Mouse (Mus musculus) heart, embryonic 11.5 days (tissue): ENCODE results near the gene Fbxo11. TPM values are rescaled to one million over a fixed set of nuclear protein-coding genes. Genes with fewer than 3 reads are reported as not detected.
"Not testable (repeated sequence)": the region's sequence is repeated elsewhere in the genome, so short reads cannot be mapped to it uniquely, and the experiment has no call there.

Source experiments
- ATAC-seq: fragments of 200-750 bp; cut with Nextera tagmentation; replicated peaks from 2 replicates; pipeline ENCODE4 v1.8.0; 2017; ENCODE audit warnings: moderate library complexity; ENCODE audit not compliant: insufficient number of reproducible peaks, low FRiP score, low TSS enrichment
- H3K27ac ChIP-seq: fragments of 300-500 bp; sonication (generic); 2 replicates; pipeline ENCODE4 v1.5.1; 2014; ENCODE audit warnings: mild to moderate bottlenecking, low read depth, low read length
- H3K27me3 ChIP-seq: fragments of 300-500 bp; sonication (generic); 2 replicates; pipeline ENCODE4 v1.6.1; 2014; ENCODE audit warnings: mild to moderate bottlenecking, low read length, mixed read lengths; ENCODE audit not compliant: control insufficient read depth, insufficient read depth
- H3K36me3 ChIP-seq: fragments of 300-500 bp; sonication (generic); 2 replicates; pipeline ENCODE4 v1.6.1; 2014; ENCODE audit warnings: mild to moderate bottlenecking, low read length, moderate library complexity, mixed read lengths; ENCODE audit not compliant: control insufficient read depth, insufficient read depth
- H3K4me1 ChIP-seq: fragments of 300-500 bp; sonication (generic); 2 replicates; pipeline ENCODE4 v1.6.1; 2014; ENCODE audit warnings: low read length; ENCODE audit not compliant: control insufficient read depth, insufficient read depth
- H3K4me2 ChIP-seq: fragments of 300-500 bp; sonication (generic); 2 replicates; pipeline ENCODE4 v1.6.1; 2014; ENCODE audit warnings: mild to moderate bottlenecking, moderate library complexity
- H3K4me3 ChIP-seq: fragments of 300-500 bp; sonication (generic); 2 replicates; pipeline ENCODE4 v1.5.1; 2014; ENCODE audit warnings: low read depth, low read length
- H3K9ac ChIP-seq: fragments of 300-500 bp; sonication (generic); 2 replicates; pipeline ENCODE4 v1.6.1; 2014; ENCODE audit warnings: mild to moderate bottlenecking, low read depth, low read length, moderate library complexity
- H3K9me3 ChIP-seq: fragments of 300-500 bp; sonication (generic); replicated peaks from 2 replicates; pipeline ENCODE4 v1.6.1; 2016; ENCODE audit warnings: low read length; ENCODE audit not compliant: control insufficient read depth
- WGBS: fragments of 180-500 bp; shearing (Covaris S2); extraction: QIAGEN DNeasy Blood & Tissue Kit; methylation state at CpG from one replicate; pipeline ENCODE4 v1.1.7; 2014; ENCODE audit not compliant: insufficient replicate concordance; 5-methylcytosine and 5-hydroxymethylcytosine counted together
- polyA plus RNA-seq: library from polyadenylated mRNA; unstranded; fragments of >200 nt; fragmentation: Nextera tagmentation; extraction: Ambion mirVana; gene quantifications from 2 replicates; pipeline ENCODE4 v1.2.1, GENCODE M21; 2014

Gene Fbxo11
- polyA plus RNA-seq, 1 experiment from 2014 or later: 17.7 TPM

GRCm38 (mm10) chr17:87971696-87972591, 93.1 kb downstream of the Fbxo11 start:
- H3K4me3 ChIP-seq, H3K27me3 ChIP-seq, ATAC-seq, H3K9me3 ChIP-seq, H3K9ac ChIP-seq, H3K36me3 ChIP-seq, H3K4me2 ChIP-seq, H3K27ac ChIP-seq, H3K4me1 ChIP-seq: not testable (repeated sequence)
- 75% methylated on average over 15 of the region's 15 CpGs for WGBS

GRCm38 (mm10) chr17:87968483-87968926, 96.6 kb downstream of the Fbxo11 start:
- 38% methylated on average over 6 of the region's 8 CpGs for WGBS
- H3K27me3 ChIP-seq, H3K4me1 ChIP-seq, H3K4me3 ChIP-seq, H3K9ac ChIP-seq, H3K4me2 ChIP-seq, H3K27ac ChIP-seq, H3K9me3 ChIP-seq, H3K36me3 ChIP-seq: not testable (repeated sequence)
- ATAC-seq: peak; percentile 63; the same call in 1 of the 2 replicates

GRCm38 (mm10) chr17:87963081-87964075, 101.7 kb downstream of the Fbxo11 start:
- 85% methylated on average over 13 of the region's 14 CpGs for WGBS

GRCm38 (mm10) chr17:87959931-87960330, 105.2 kb downstream of the Fbxo11 start:
- H3K9me3 ChIP-seq, H3K27me3 ChIP-seq, H3K4me1 ChIP-seq, H3K4me3 ChIP-seq, H3K36me3 ChIP-seq, ATAC-seq, H3K4me2 ChIP-seq, H3K9ac ChIP-seq, H3K27ac ChIP-seq: not testable (repeated sequence)
- 87% methylated on average over 5 of the region's 5 CpGs for WGBS

More at GRCm38 (mm10) chr17:87963081-87964075, 101.7 kb downstream of the Fbxo11 start:
- Histone ChIP-seq H3K4me2 (no peak overlapping the region), H3K27me3 (no peaks in the 10 kb centered on the region), H3K9ac (no peak overlapping the region), H3K4me3 (no peak overlapping the region), H3K36me3 (no peaks in the 10 kb centered on the region), H3K4me1 (no peaks in the 10 kb centered on the region), H3K9me3 (no peaks in the 10 kb centered on the region), H3K27ac (no peak overlapping the region)
- no peak for ATAC-seq

- not testable (repeated sequence) for H3K27me3 ChIP-seq, H3K36me3 ChIP-seq
Measured at GRCm38 (mm10) chr17:87959406-87959805, 105.7 kb downstream of the Fbxo11 start.

GRCm38 (mm10) chr17:87958283-87958682, 106.8 kb downstream of the Fbxo11 start:
- H3K27ac ChIP-seq: no peak overlapping the region
- no peak for ATAC-seq
- no peaks in the 10 kb centered on the region for H3K36me3 ChIP-seq
- no peaks in the 10 kb centered on the region for H3K4me1 ChIP-seq
- no peak overlapping the region for H3K4me2 ChIP-seq
- H3K9me3 ChIP-seq: no peaks in the 10 kb centered on the region
- H3K9ac ChIP-seq: no peak overlapping the region
- H3K4me3 ChIP-seq: no peak overlapping the region
- WGBS: 63% methylated on average over 8 of the region's 8 CpGs
- no peaks in the 10 kb centered on the region for H3K27me3 ChIP-seq

More at GRCm38 (mm10) chr17:87959406-87959805, 105.7 kb downstream of the Fbxo11 start:
- not testable (repeated sequence) for H3K9me3 ChIP-seq, H3K4me1 ChIP-seq, H3K9ac ChIP-seq, H3K27ac ChIP-seq, ATAC-seq, H3K4me2 ChIP-seq, H3K4me3 ChIP-seq
- 89% methylated on average over 11 of the region's 11 CpGs for WGBS

- no peak overlapping the region for H3K4me3 ChIP-seq
- H3K4me1 ChIP-seq: no peaks in the 10 kb centered on the region
- H3K36me3 ChIP-seq: no peaks in the 10 kb centered on the region
- no peak overlapping the region for H3K27ac ChIP-seq
- ATAC-seq: no peak
- WGBS: 71% methylated on average over 12 of the region's 12 CpGs
- H3K9me3 ChIP-seq: no peaks in the 10 kb centered on the region
- H3K4me2 ChIP-seq: no peak overlapping the region
- H3K27me3 ChIP-seq: no peaks in the 10 kb centered on the region
- no peak overlapping the region for H3K9ac ChIP-seq
Measured at GRCm38 (mm10) chr17:87957096-87957840, 107.8 kb downstream of the Fbxo11 start.

GRCm38 (mm10) chr17:87954618-87955124, 110.4 kb downstream of the Fbxo11 start:
- H3K4me3 ChIP-seq, H3K9me3 ChIP-seq, H3K36me3 ChIP-seq, H3K9ac ChIP-seq, H3K27ac ChIP-seq, H3K27me3 ChIP-seq, H3K4me1 ChIP-seq, H3K4me2 ChIP-seq, ATAC-seq: not testable (repeated sequence)
- 82% methylated on average over 12 of the region's 13 CpGs for WGBS
